Mouse (Mus musculus) forelimb bud, embryonic 11.5 days (tissue): ENCODE results near the gene Eps15l1.

ENCODE experiments used
- DNase-seq: peaks from one replicate; pipeline ENCODE4 v3.0.0-alpha.2; 2012; ENCODE audit warnings: low read depth, low spot score

Eps15l1 gene

GRCm38 (mm10) chr8:72319921-72320802, 101.1 kb downstream of the Eps15l1 start:
- DNase-seq: no peak

- no peak for DNase-seq
Measured at GRCm38 (mm10) chr8:72319397-72319796, 101.9 kb downstream of the Eps15l1 start.

GRCm38 (mm10) chr8:72318801-72319322, 102.4 kb downstream of the Eps15l1 start, which contains the start of gene Klf2:
Klf2 (plus strand) TSS chr8:72319033.
- peak; percentile 91 for DNase-seq

- DNase-seq: no peak
Measured at GRCm38 (mm10) chr8:72317741-72318301, 103.4 kb downstream of the Eps15l1 start.

GRCm38 (mm10) chr8:72316053-72316695, 105.1 kb downstream of the Eps15l1 start:
- DNase-seq: no peak

GRCm38 (mm10) chr8:72312926-72313518, 108.2 kb downstream of the Eps15l1 start:
- no peak for DNase-seq

GRCm38 (mm10) chr8:72310849-72311506, 110.3 kb downstream of the Eps15l1 start:
- DNase-seq: no peak

GRCm38 (mm10) chr8:72308276-72308675, 113.0 kb downstream of the Eps15l1 start:
- DNase-seq: no peak

GRCm38 (mm10) chr8:72306913-72307312, 114.3 kb downstream of the Eps15l1 start:
- no peak for DNase-seq

- no peak for DNase-seq
Measured at GRCm38 (mm10) chr8:72305210-72305905, 115.9 kb downstream of the Eps15l1 start, which contains the start of gene Gm10282. Gm10282 (minus strand) TSS chr8:72305260.

GRCm38 (mm10) chr8:72303633-72304032, 117.6 kb downstream of the Eps15l1 start:
- DNase-seq: no peak

GRCm38 (mm10) chr8:72302986-72303612, 118.2 kb downstream of the Eps15l1 start:
- DNase-seq: no peak

- no peak for DNase-seq
Measured at GRCm38 (mm10) chr8:72301497-72301896, 119.8 kb downstream of the Eps15l1 start.

GRCm38 (mm10) chr8:72300654-72301400, 120.4 kb downstream of the Eps15l1 start:
- DNase-seq: no peak

GRCm38 (mm10) chr8:72298928-72299327, 122.3 kb downstream of the Eps15l1 start:
- no peak for DNase-seq

- no peak for DNase-seq
Measured at GRCm38 (mm10) chr8:72296561-72296960, 124.7 kb downstream of the Eps15l1 start.

GRCm38 (mm10) chr8:72295679-72296078, 125.6 kb downstream of the Eps15l1 start:
- no peak for DNase-seq

- no peak for DNase-seq
Measured at GRCm38 (mm10) chr8:72295125-72295524, 126.1 kb downstream of the Eps15l1 start.

- no peak for DNase-seq
Measured at GRCm38 (mm10) chr8:72293309-72293708, 128.0 kb downstream of the Eps15l1 start.
